In genomic region chr10:60379419-60379957, GRCm38 (mm10) we compare ENCODE assay signal across 18 mouse cellular contexts. TPM values are rescaled to one million over a fixed set of nuclear protein-coding genes. Genes with fewer than 3 reads are reported as not detected.
DNase-seq lines count a peak whose midpoint lies in the region; ATAC-seq and TF ChIP-seq lines count a peak whose summit lies in the region.
"Had no signal": no experiment of that assay in that cellular context is flagged by ENCODE, and none has a peak within 500 bp of the region (broad histone marks: within the 10 kb centered on the region; RNA-seq: fewer than 3 reads in every experiment).

No protein-coding gene starts in this region.

- no peak for DNase-seq in gastrocnemius, adult 2 months
- no peak for DNase-seq in gastrocnemius, postnatal 4 days (ENCODE audit: low spot score in 2 of 2)
- DNase-seq in liver, postnatal 0 days: no peak
- no peak for DNase-seq in liver, embryonic 11.5 days (ENCODE audit: low spot score)
- DNase-seq in embryonic facial prominence, embryonic 14.5 days (ENCODE audit: low spot score): no peak
- DNase-seq in layer of hippocampus, postnatal 25 days (ENCODE audit: extremely low spot score in 1 of 2, low spot score in 1 of 2): no peak
- DNase-seq in ovary, postnatal 10 days (ENCODE audit: low spot score): no peak
- DNase-seq: adrenal gland, postnatal 25 days; gastrocnemius, postnatal 10 days; kidney, postnatal 14 days; layer of hippocampus, adult 9-11 months; lung, adult 2 months; right cerebral cortex, postnatal 4 days; thymus, postnatal 14 days had no signal

- no peak overlapping the region for H3ac ChIP-seq in myocyte (ENCODE audit: control insufficient read depth, insufficient read length)

- TF ChIP-seq EP300 in liver, postnatal 0 days (IDR thresholded peaks at IDR 0.05; ENCODE audit: low read depth): no peak

- intact Hi-C loops in gastrocnemius, adult 2 months (cut with DNase I): no loop called here

- no peaks in the 10 kb centered on the region for H3K36me3 ChIP-seq in liver, postnatal 0 days (replicated peaks; ENCODE audit: insufficient read depth, low read length)
- no peaks in the 10 kb centered on the region for H3K36me3 ChIP-seq in liver, embryonic 11.5 days (ENCODE audit: control insufficient read depth, insufficient read depth, low read length)
- H3K36me3 ChIP-seq in embryonic facial prominence, embryonic 14.5 days (ENCODE audit: control insufficient read depth, insufficient read depth, low read length): no peaks in the 10 kb centered on the region
- no peaks in the 10 kb centered on the region for H3K36me3 ChIP-seq in myocyte (ENCODE audit: control insufficient read depth, insufficient read depth)

- ATAC-seq in liver, postnatal 0 days: no peak
- no peak for ATAC-seq in liver, embryonic 11.5 days (replicated peaks; ENCODE audit: low FRiP score)
- no peak for ATAC-seq in embryonic facial prominence, embryonic 14.5 days (ENCODE audit: low read depth)
- ATAC-seq: forebrain, embryonic 16.5 days had no signal

- H3K27ac ChIP-seq in gastrocnemius, adult 2 months: peak overlapping the region; percentile 20; the same call in 1 of the 2 replicates
- H3K27ac ChIP-seq in liver, postnatal 0 days (ENCODE audit: low read depth): 0 out of 2 replicates have a peak overlapping the region, but pooled peaks have one; percentile 6
- H3K27ac ChIP-seq in liver, embryonic 11.5 days (ENCODE audit: low read depth, low read length): no peak overlapping the region
- H3K27ac ChIP-seq in embryonic facial prominence, embryonic 14.5 days (replicated peaks; ENCODE audit: low read depth, low read length): peak overlapping the region; percentile 33; the same call in 1 of the 2 replicates

- H3K4me3 ChIP-seq in gastrocnemius, adult 2 months: no peak overlapping the region
- no peak overlapping the region for H3K4me3 ChIP-seq in liver, postnatal 0 days (ENCODE audit: low read depth, low read length)
- no peak overlapping the region for H3K4me3 ChIP-seq in liver, embryonic 11.5 days (ENCODE audit: low read depth, low read length)
- H3K4me3 ChIP-seq in embryonic facial prominence, embryonic 14.5 days (ENCODE audit: low read depth, low read length): no peak overlapping the region
- no peak overlapping the region for H3K4me3 ChIP-seq in myocyte

- no peaks in the 10 kb centered on the region for H3K27me3 ChIP-seq in liver, postnatal 0 days (ENCODE audit: insufficient read depth, low read length)
- H3K27me3 ChIP-seq in liver, embryonic 11.5 days (replicated peaks; ENCODE audit: control insufficient read depth, insufficient read depth, low read length): no peaks in the 10 kb centered on the region
- H3K27me3 ChIP-seq in embryonic facial prominence, embryonic 14.5 days (replicated peaks; ENCODE audit: control insufficient read depth, insufficient read depth, low read length): no peaks in the 10 kb centered on the region
- H3K27me3 ChIP-seq in myocyte (ENCODE audit: control insufficient read depth, insufficient read depth, insufficient read length): no peaks in the 10 kb centered on the region

- no peak overlapping the region for H3K9ac ChIP-seq in liver, postnatal 0 days (replicated peaks)
- no peak overlapping the region for H3K9ac ChIP-seq in liver, embryonic 11.5 days (ENCODE audit: low read depth, low read length)
- no peak overlapping the region for H3K9ac ChIP-seq in embryonic facial prominence, embryonic 14.5 days (ENCODE audit: low read depth, low read length)

- no peak overlapping the region for H3K4me2 ChIP-seq in liver, postnatal 0 days (ENCODE audit: low read depth, low read length)
- H3K4me2 ChIP-seq in liver, embryonic 11.5 days: no peak overlapping the region
- H3K4me2 ChIP-seq in embryonic facial prominence, embryonic 14.5 days (ENCODE audit: low read depth, low read length): no peak overlapping the region
- H3K4me2 ChIP-seq in myocyte (ENCODE audit: low read depth): peak overlapping the region; percentile 44
- H3K4me2 ChIP-seq: midbrain, embryonic 11.5 days had no signal

- peaks cover 10% of the 10 kb centered on the region; the same call in 1 of the 2 replicates for H3K4me1 ChIP-seq in liver, postnatal 0 days (ENCODE audit: insufficient read depth)
- no peaks in the 10 kb centered on the region for H3K4me1 ChIP-seq in liver, embryonic 11.5 days (replicated peaks; ENCODE audit: control insufficient read depth, insufficient read depth, low read length)
- no peaks in the 10 kb centered on the region for H3K4me1 ChIP-seq in embryonic facial prominence, embryonic 14.5 days (ENCODE audit: control insufficient read depth, insufficient read depth, low read length)

- WGBS in liver, postnatal 0 days (ENCODE audit: insufficient replicate concordance): 68% methylated on average over 9 of the region's 9 CpGs
- 67% methylated on average over 9 of the region's 9 CpGs for WGBS in liver, embryonic 11.5 days
- 45% methylated on average over 5 of the region's 9 CpGs for WGBS in embryonic facial prominence, embryonic 14.5 days

- no peaks in the 10 kb centered on the region for H3K79me2 ChIP-seq in myocyte (ENCODE audit: control insufficient read depth, insufficient read depth)

- no peak for TF ChIP-seq POLR2A in myocyte (IDR thresholded peaks at IDR 0.05; ENCODE audit: insufficient read length, low read depth)

- H3K9me3 ChIP-seq in liver, postnatal 0 days (ENCODE audit: low read length): no peaks in the 10 kb centered on the region
- H3K9me3 ChIP-seq in liver, embryonic 11.5 days (ENCODE audit: control insufficient read depth, low read length): no peaks in the 10 kb centered on the region
- no peaks in the 10 kb centered on the region for H3K9me3 ChIP-seq in embryonic facial prominence, embryonic 14.5 days (ENCODE audit: control insufficient read depth, low read length)

- no peak for TF ChIP-seq CTCF in gastrocnemius, adult 2 months (IDR thresholded peaks at IDR 0.05)
- no peak for TF ChIP-seq CTCF in liver, postnatal 0 days (IDR thresholded peaks at IDR 0.05; ENCODE audit: low read depth)

TF ChIP-seq in myocyte, 11 proteins besides CTCF, POLR2A, EP300 and RAD21:
- TF ChIP-seq MYOG (IDR thresholded peaks at IDR 0.05; ENCODE audit: control insufficient read depth in 1 of 3, insufficient read depth in 1 of 3, insufficient read length in 2 of 3, low read depth in 2 of 3) (peak; percentile 28 to 73 (median 36)), TCF3 (IDR thresholded peaks at IDR 0.05; ENCODE audit: insufficient read length, low read depth) (no peak), MAX (IDR thresholded peaks at IDR 0.05; ENCODE audit: low read depth) (no peak), POLR2AphosphoS2 (IDR thresholded peaks at IDR 0.05; ENCODE audit: insufficient read length, low read depth) (no peak), CEBPB (IDR thresholded peaks at IDR 0.05; ENCODE audit: insufficient read depth, poor library complexity, severe bottlenecking) (no peak), MYOD1 (IDR thresholded peaks at IDR 0.05; ENCODE audit: control insufficient read depth in 1 of 3, insufficient read length in 2 of 3, low read depth in 2 of 3) (peak; percentile 87 to 96 (median 93)), E2F4 (IDR thresholded peaks at IDR 0.05; ENCODE audit: insufficient read depth) (no peak), TCF12 (IDR thresholded peaks at IDR 0.05; ENCODE audit: insufficient read depth, poor library complexity, severe bottlenecking) (peak; percentile 74), REST (IDR thresholded peaks at IDR 0.05; ENCODE audit: insufficient read depth, insufficient read length) (no peak)

RNA-seq across cellular contexts. Expression of gene Gm17455, which starts 20.0 kb away (rescaled TPM):
- total RNA-seq in gastrocnemius, adult 2 months (2021): under 1 TPM in 1 of 2 experiments, not detected in 1; 0.31 TPM
- total RNA-seq in gastrocnemius, postnatal 4 days (2021): 1 to 10 TPM in 1 of 2 experiments, under 1 TPM in 1; 0.64 to 1.1 TPM
- polyA plus RNA-seq in liver, postnatal 0 days (2015; fragmentation: Nextera tagmentation; extraction: Ambion mirVana): not detected in 2 replicates
- 0.44 TPM in 2 replicates for polyA plus RNA-seq in liver, embryonic 11.5 days (2014; fragmentation: Nextera tagmentation; extraction: Ambion mirVana)
- 1.4 and 1.7 TPM in 2 replicates for polyA plus RNA-seq in embryonic facial prominence, embryonic 14.5 days (2014; fragmentation: Nextera tagmentation; extraction: Ambion mirVana)
- 20.5 TPM for polyA plus RNA-seq in myocyte (2012; fragmentation: generic; extraction: Trizol)
- 1 to 10 TPM in 1 of 2 experiments, under 1 TPM in 1; 0.34 to 1.2 TPM for total RNA-seq in layer of hippocampus, postnatal 25 days (2021)
- total RNA-seq: adrenal gland, postnatal 25 days; gastrocnemius, postnatal 10 days; heart, postnatal 25 days had no signal

RNA-seq across cellular contexts. Expression of gene Vsir, which starts 32.8 kb away (rescaled TPM):
- total RNA-seq in gastrocnemius, adult 2 months (2021): 1 to 10 TPM; 6.2 to 6.4 TPM
- total RNA-seq in gastrocnemius, postnatal 4 days (2021): 10 to 100 TPM; 16.9 to 17.9 TPM
- polyA plus RNA-seq in liver, postnatal 0 days (2015; fragmentation: Nextera tagmentation; extraction: Ambion mirVana): 11.4 and 11.9 TPM in 2 replicates
- 5.4 and 6.3 TPM in 2 replicates for polyA plus RNA-seq in liver, embryonic 11.5 days (2014; fragmentation: Nextera tagmentation; extraction: Ambion mirVana)
- 5.5 and 6.6 TPM in 2 replicates for polyA plus RNA-seq in embryonic facial prominence, embryonic 14.5 days (2014; fragmentation: Nextera tagmentation; extraction: Ambion mirVana)
- polyA plus RNA-seq in myocyte (2012; fragmentation: generic; extraction: Trizol): 5.3 TPM
- total RNA-seq in layer of hippocampus, postnatal 25 days (2021): 10 to 100 TPM; 25.2 to 25.9 TPM
